In the genomic region with DNA sequence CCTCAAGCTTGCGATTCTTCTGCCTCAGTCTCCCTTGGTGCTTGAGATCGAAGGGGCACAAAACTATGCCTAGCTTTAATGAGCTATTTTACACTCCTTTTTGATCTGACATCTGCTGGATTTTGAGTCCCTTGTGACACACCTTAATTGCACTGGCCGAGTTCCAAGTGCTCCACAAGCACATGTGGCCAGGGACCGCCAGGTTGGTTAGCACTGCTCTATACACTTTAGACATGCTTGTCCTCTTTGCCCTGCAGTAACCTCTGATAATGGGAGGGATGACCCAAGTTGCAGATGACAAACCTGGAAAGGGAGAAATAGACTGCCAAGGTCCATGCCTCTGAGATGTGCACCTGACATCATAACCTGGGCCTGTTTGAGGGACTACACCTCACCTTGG, we compare ENCODE assay signal across 20 mouse cellular contexts.
DNase-seq lines count a peak whose midpoint lies in the region; ATAC-seq and TF ChIP-seq lines count a peak whose summit lies in the region.
"Had no signal": no experiment of that assay in that cellular context is flagged by ENCODE, and none has a peak within 500 bp of the region (broad histone marks: within the 10 kb centered on the region; RNA-seq: fewer than 3 reads in every experiment).

No protein-coding gene starts in this region.

- no peak overlapping the region for H3K9ac ChIP-seq in liver, adult 2 months (ENCODE audit: low read depth, low read length)
- no peak overlapping the region for H3K9ac ChIP-seq in liver, embryonic 11.5 days (ENCODE audit: low read depth, low read length)
- no peak overlapping the region for H3K9ac ChIP-seq in lung, postnatal 0 days (replicated peaks; ENCODE audit: low read depth)
- H3K9ac ChIP-seq in stomach, postnatal 0 days (ENCODE audit: low read length) = no peak overlapping the region
- H3K9ac ChIP-seq: forebrain, embryonic 12.5 days; heart, embryonic 15.5 days; hindbrain, embryonic 13.5 days had no signal

- no peak for ATAC-seq in liver, embryonic 11.5 days (replicated peaks; ENCODE audit: low FRiP score)
- ATAC-seq in lung, postnatal 0 days = 0 out of 2 replicates have a peak, but pooled peaks have one; percentile 40
- no peak for ATAC-seq in stomach, postnatal 0 days (ENCODE audit: low FRiP score, low TSS enrichment)
- ATAC-seq: activated CD4-positive, CD25-positive, alpha-beta regulatory T cell, adult 4 months; forebrain, embryonic 16.5 days; Patski had no signal

- no peaks in the 10 kb centered on the region for H3K9me3 ChIP-seq in liver, embryonic 11.5 days (ENCODE audit: control insufficient read depth, low read length)
- no peaks in the 10 kb centered on the region for H3K9me3 ChIP-seq in lung, postnatal 0 days (ENCODE audit: low read length)
- H3K9me3 ChIP-seq in stomach, postnatal 0 days (ENCODE audit: control insufficient read depth, low read length) = no peaks in the 10 kb centered on the region
- H3K9me3 ChIP-seq: forebrain, embryonic 12.5 days; heart, embryonic 15.5 days; hindbrain, embryonic 13.5 days had no signal

- no peaks in the 10 kb centered on the region for H3K36me3 ChIP-seq in liver, adult 2 months (ENCODE audit: control insufficient read depth, insufficient read depth, low read length)
- no peaks in the 10 kb centered on the region for H3K36me3 ChIP-seq in liver, embryonic 11.5 days (ENCODE audit: control insufficient read depth, insufficient read depth, low read length)
- no peaks in the 10 kb centered on the region for H3K36me3 ChIP-seq in lung, postnatal 0 days (ENCODE audit: insufficient read depth, low read length)
- no peaks in the 10 kb centered on the region for H3K36me3 ChIP-seq in stomach, postnatal 0 days (ENCODE audit: control insufficient read depth, insufficient read depth, low read length)
- H3K36me3 ChIP-seq: forebrain, embryonic 12.5 days; heart, embryonic 15.5 days; hindbrain, embryonic 13.5 days had no signal

- H3K4me3 ChIP-seq in liver, adult 2 months (ENCODE audit: insufficient read depth, low read depth, low read length) = no peak overlapping the region
- H3K4me3 ChIP-seq in liver, embryonic 11.5 days (ENCODE audit: low read depth, low read length) = no peak overlapping the region
- H3K4me3 ChIP-seq in lung, postnatal 0 days (ENCODE audit: low read depth, low read length) = no peak overlapping the region
- no peak overlapping the region for H3K4me3 ChIP-seq in lung, adult 2 months (replicated peaks; ENCODE audit: extremely low read depth, low read depth, low read length)
- H3K4me3 ChIP-seq in stomach, postnatal 0 days (ENCODE audit: low read depth, low read length) = no peak overlapping the region
- H3K4me3 ChIP-seq: forebrain, embryonic 12.5 days; heart, adult 2 months; heart, embryonic 15.5 days; hindbrain, embryonic 13.5 days had no signal

- no peak for TF ChIP-seq EP300 in lung, postnatal 0 days (IDR thresholded peaks at IDR 0.05)
- TF ChIP-seq EP300 in stomach, postnatal 0 days (optimal IDR thresholded peaks at IDR 0.05) = no peak

- H3K4me1 ChIP-seq in liver, adult 2 months (ENCODE audit: control insufficient read depth, insufficient read depth, low read length) = no peaks in the 10 kb centered on the region; the same call in 1 of the 2 replicates
- no peaks in the 10 kb centered on the region; the same call in 1 of the 2 replicates for H3K4me1 ChIP-seq in liver, embryonic 11.5 days (replicated peaks; ENCODE audit: control insufficient read depth, insufficient read depth, low read length)
- H3K4me1 ChIP-seq in lung, postnatal 0 days (ENCODE audit: insufficient read depth, low read depth, low read length) = no peaks in the 10 kb centered on the region
- peaks cover 4% of the 10 kb centered on the region; the same call in 1 of the 2 replicates for H3K4me1 ChIP-seq in lung, adult 2 months (ENCODE audit: control insufficient read depth, insufficient read depth, low read length)
- no peaks in the 10 kb centered on the region for H3K4me1 ChIP-seq in stomach, postnatal 0 days (replicated peaks; ENCODE audit: control insufficient read depth, insufficient read depth)
- H3K4me1 ChIP-seq: hindbrain, embryonic 13.5 days had no signal

- H3K27ac ChIP-seq in liver, adult 2 months (replicated peaks; ENCODE audit: insufficient read depth, low read depth, low read length) = no peak overlapping the region
- no peak overlapping the region for H3K27ac ChIP-seq in liver, embryonic 11.5 days (ENCODE audit: low read depth, low read length)
- no peak overlapping the region for H3K27ac ChIP-seq in lung, postnatal 0 days (ENCODE audit: low read length)
- no peak overlapping the region for H3K27ac ChIP-seq in stomach, postnatal 0 days (replicated peaks)
- H3K27ac ChIP-seq: forebrain, embryonic 12.5 days; heart, adult 2 months; heart, embryonic 15.5 days; hindbrain, embryonic 13.5 days had no signal

- no peaks in the 10 kb centered on the region for H3K79me2 ChIP-seq in liver, adult 2 months (ENCODE audit: control insufficient read depth, insufficient read depth, low read length)

- WGBS in liver, adult 2 months = 56% methylated on average over 4 of the region's 4 CpGs
- 75% methylated on average over 4 of the region's 4 CpGs for WGBS in liver, embryonic 11.5 days
- 52% methylated on average over 4 of the region's 4 CpGs for WGBS in lung, postnatal 0 days
- WGBS in lung, adult 2 months = 63% methylated on average over 4 of the region's 4 CpGs
- 56% methylated on average over 4 of the region's 4 CpGs for WGBS in stomach, postnatal 0 days

- no peak overlapping the region for H3K4me2 ChIP-seq in liver, embryonic 11.5 days
- no peak overlapping the region for H3K4me2 ChIP-seq in lung, postnatal 0 days (replicated peaks; ENCODE audit: low read depth, low read length)
- no peak overlapping the region for H3K4me2 ChIP-seq in stomach, postnatal 0 days (replicated peaks; ENCODE audit: low read depth)
- H3K4me2 ChIP-seq: forebrain, embryonic 12.5 days; heart, embryonic 11.5 days; heart, embryonic 15.5 days; hindbrain, embryonic 13.5 days had no signal

- H3K27me3 ChIP-seq in liver, adult 2 months (ENCODE audit: control insufficient read depth, insufficient read depth, low read length) = no peaks in the 10 kb centered on the region
- no peaks in the 10 kb centered on the region for H3K27me3 ChIP-seq in liver, embryonic 11.5 days (replicated peaks; ENCODE audit: control insufficient read depth, insufficient read depth, low read length)
- no peaks in the 10 kb centered on the region for H3K27me3 ChIP-seq in lung, postnatal 0 days (replicated peaks; ENCODE audit: insufficient read depth, low read length)
- H3K27me3 ChIP-seq in stomach, postnatal 0 days (ENCODE audit: control insufficient read depth, insufficient read depth, low read length) = no peaks in the 10 kb centered on the region
- H3K27me3 ChIP-seq: CH12.LX; forebrain, embryonic 12.5 days; Patski had no signal

- TF ChIP-seq CTCF in liver, adult 2 months (IDR thresholded peaks at IDR 0.05; ENCODE audit: low read depth, low read length) = no peak
- TF ChIP-seq CTCF in lung, postnatal 0 days (IDR thresholded peaks at IDR 0.05) = no peak
- no peak for TF ChIP-seq CTCF in lung, adult 2 months (IDR thresholded peaks at IDR 0.05; ENCODE audit: insufficient read depth, low read length)
- no peak for TF ChIP-seq CTCF in brain, embryonic 14.5 days (IDR thresholded peaks at IDR 0.05; ENCODE audit: borderline replicate concordance, extremely low read depth, insufficient read depth, insufficient read length)
- TF ChIP-seq CTCF in stomach, postnatal 0 days (IDR thresholded peaks at IDR 0.05; ENCODE audit: low read depth) = no peak

- TF ChIP-seq POLR2A in liver, adult 2 months (IDR thresholded peaks at IDR 0.05; ENCODE audit: extremely low read depth, insufficient read depth, low read length) = no peak
- no peak for TF ChIP-seq POLR2A in lung, adult 2 months (IDR thresholded peaks at IDR 0.05; ENCODE audit: borderline replicate concordance, extremely low read depth, low read depth, low read length)
- TF ChIP-seq POLR2A in brain, embryonic 14.5 days (IDR thresholded peaks at IDR 0.05; ENCODE audit: borderline replicate concordance, extremely low read depth, insufficient read depth, insufficient read length, poor library complexity, severe bottlenecking) = no peak

- DNase-seq in liver, adult 2 months (ENCODE audit: extremely low read depth, low read depth, low spot score) = peak; percentile 8
- DNase-seq in liver, embryonic 11.5 days (ENCODE audit: low spot score) = no peak
- peak; percentile 46 for DNase-seq in lung, postnatal 0 days (ENCODE audit: low spot score)
- DNase-seq in lung, adult 2 months = no peak
- DNase-seq in brain, embryonic 14.5 days (ENCODE audit: low read depth) = peak; percentile 49
- peak; percentile 71 for DNase-seq in stomach, postnatal 0 days (ENCODE audit: low spot score)
- no peak for DNase-seq in adrenal gland, adult 2 months
- DNase-seq: adrenal gland, postnatal 25 days; cerebellum, adult 2 months; gastrocnemius, postnatal 14 days; heart, adult 2 months; heart, postnatal 14 days had no signal

Comparison
In these comparisons a context has a peak if more than half of its experiments do, and no peak if none do; other contexts are left out.
1. DNase-seq: peak in liver, adult 2 months (single experiment), lung, postnatal 0 days (single experiment), brain, embryonic 14.5 days (single experiment) and stomach, postnatal 0 days (single experiment); none in liver, embryonic 11.5 days (single experiment), lung, adult 2 months (single experiment) and adrenal gland, adult 2 months (single experiment).